Mouse (Mus musculus) frontal cortex, postnatal 25 days (tissue): ENCODE measurements around the gene Gm20843.
"Not testable (repeated sequence)": the region's sequence is repeated elsewhere in the genome, so short reads cannot be mapped to it uniquely, and the experiment has no call there.

Source experiments
- DNase-seq, 2 experiments: peaks; one replicate each; pipeline ENCODE4 v3.0.0; 2022; ENCODE audit warnings: low spot score in 2 of 2

Gene Gm20843

GRCm38 (mm10) chrY:72247018-72247417 lies at the start of gene Gm20843:
Gene Gm20843, minus strand, starts transcription at chrY:72247118.
- not testable (repeated sequence) for DNase-seq
